Mouse (Mus musculus) lung, postnatal 0 days (tissue): ENCODE measurements around the gene Zwilch.

Source experiments
- CTCF ChIP-seq: IDR thresholded peaks from 2 replicates; pipeline ENCODE4 v1.5.1; 2016; ENCODE audit warnings: antibody characterized with exemption, mild to moderate bottlenecking
- EP300 ChIP-seq: IDR thresholded peaks from 2 replicates; pipeline ENCODE4 v1.6.1; 2016; ENCODE audit warnings: antibody characterized with exemption, mild to moderate bottlenecking, control low read depth

DNA sequence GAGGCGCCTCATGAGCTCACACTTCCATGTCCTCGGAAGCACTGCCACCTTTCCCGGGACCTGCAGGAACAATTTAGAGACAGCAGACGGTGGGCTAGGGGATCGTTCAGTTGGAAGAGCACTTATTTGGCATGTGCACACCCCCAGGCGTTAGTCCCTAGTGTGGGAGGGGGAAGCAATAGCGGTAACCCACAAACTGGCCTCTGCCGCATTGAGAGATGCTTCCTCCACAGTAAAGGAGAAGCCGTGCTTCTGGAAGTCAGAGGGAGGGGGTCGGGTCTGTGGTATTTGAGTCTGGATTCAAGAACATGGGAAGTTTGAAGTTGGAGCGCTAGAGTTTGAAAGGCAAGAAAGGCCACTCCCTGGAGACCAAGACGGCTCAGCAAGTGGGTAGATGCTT is 46.8 kb downstream of the Zwilch start:
- TF ChIP-seq CTCF (no peak), EP300 (no peak)
